Mouse (Mus musculus) left cerebral cortex, postnatal 10 days (tissue): ENCODE results near the gene Vgll4. TPM values are rescaled to one million over a fixed set of nuclear protein-coding genes. Genes with fewer than 3 reads are reported as not detected.

ENCODE experiments used
- DNase-seq, 2 experiments: peaks; one replicate each; pipeline ENCODE4 v3.0.0; 2021 to 2022; ENCODE audit warnings: low spot score in 2 of 2, mixed read lengths in 1 of 2; ENCODE audit errors: extremely low spot score in 1 of 2
- intact Hi-C: fragments of 180-260 bp; cut with DNase I; formaldehyde crosslinking; loops from one replicate; pipeline ENCODE4 v1.15.1; 2025
- total RNA-seq, 2 experiments: library from RNA; stranded (reverse); gene quantifications; 2 replicates each; pipeline ENCODE4 v1.2.3; 2021

Vgll4 gene
- total RNA-seq, 2 experiments from 2014 or later, result 42.7 to 51.8 TPM

DNA sequence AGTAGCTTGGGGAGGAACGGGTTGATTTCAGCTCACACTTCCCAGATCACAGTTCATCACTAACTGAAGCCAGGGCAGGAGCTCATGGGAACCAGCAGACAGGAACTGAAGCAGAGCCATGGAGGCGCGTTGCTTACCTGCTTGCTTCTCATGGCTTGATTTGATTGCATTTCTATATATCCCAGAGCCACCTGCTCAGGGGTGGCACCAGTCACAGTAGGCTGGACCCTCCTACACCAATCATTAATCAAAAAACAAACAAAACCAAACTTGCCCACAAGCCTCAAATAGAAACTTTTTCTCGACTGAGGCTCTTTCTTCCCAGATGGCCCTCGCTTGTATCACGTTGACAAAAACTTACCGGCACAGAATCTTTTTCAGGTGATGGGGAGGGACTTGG lies 12.9 kb upstream of the Vgll4 start:
- DNase-seq, result no peak
- intact Hi-C loops, result no loop called here

DNA sequence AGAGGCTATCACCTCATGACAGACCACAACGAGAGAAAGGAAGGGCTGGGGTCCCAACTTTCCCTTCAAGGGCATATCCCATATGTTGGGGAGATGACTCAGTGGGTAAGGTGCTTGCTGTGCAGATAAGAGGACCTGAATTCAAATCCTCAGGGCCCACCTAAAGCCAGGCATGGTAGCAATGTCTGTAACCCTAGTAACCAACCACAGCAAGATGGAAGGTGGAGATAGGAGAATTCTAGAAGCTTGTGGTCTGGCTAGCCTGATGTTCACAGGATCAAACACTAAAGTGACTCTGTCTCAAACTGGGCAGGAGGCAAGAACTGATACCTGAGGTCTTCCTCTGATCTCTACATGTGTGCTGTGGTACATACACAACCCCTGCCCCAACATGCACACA lies 9.9 kb upstream of the Vgll4 start:
- no peak for DNase-seq
- intact Hi-C loops, result no loop called here

GRCm38 (mm10) chr6:114976915-114977419 lies 7.2 kb upstream of the Vgll4 start:
- peak; percentile 66 to 79 for DNase-seq
- intact Hi-C loops, result no loop called here

GRCm38 (mm10) chr6:114974331-114974730 lies 4.5 kb upstream of the Vgll4 start:
- DNase-seq, result no peak
- intact Hi-C loops, result no loop called here

GRCm38 (mm10) chr6:114972988-114973387 lies 3.2 kb upstream of the Vgll4 start:
- intact Hi-C loops, result no loop called here
- no peak for DNase-seq

GRCm38 (mm10) chr6:114970895-114971294 lies 1.1 kb upstream of the Vgll4 start:
- no peak for DNase-seq
- intact Hi-C loops, result no loop called here

DNA sequence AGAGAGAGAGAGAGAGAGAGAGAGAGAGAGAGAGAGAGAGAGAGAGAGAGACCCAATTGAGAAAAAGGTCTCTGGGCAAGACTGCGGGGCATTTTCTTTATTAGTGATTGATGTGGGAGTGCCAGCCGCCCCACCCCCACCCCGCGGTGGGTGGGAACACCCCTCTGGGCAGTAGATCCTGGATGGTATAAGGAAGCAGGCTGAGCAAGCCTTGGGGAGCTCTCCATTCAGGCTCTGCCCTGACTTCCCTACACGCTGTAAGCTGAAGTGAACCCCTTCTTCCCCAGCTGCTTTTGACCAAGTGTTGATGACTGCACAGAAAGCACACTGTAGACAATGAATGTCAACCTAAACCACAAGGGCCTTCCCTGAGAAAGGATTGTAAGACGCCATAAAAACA lies 592 bp upstream of the Vgll4 start:
- intact Hi-C loops, result no loop called here

GRCm38 (mm10) chr6:114968361-114969212 lies 1.2 kb downstream of the Vgll4 start:
- peak; percentile 76 to 89 for DNase-seq
- intact Hi-C loops, result loop anchor here (5.0 kb wide), 1 partner anchor 36 kb away; no protein-coding TSS in a partner anchor

More for the DNA sequence above, 592 bp upstream of the Vgll4 start:
- DNase-seq, result no peak

GRCm38 (mm10) chr6:114967623-114968022 lies 2.2 kb downstream of the Vgll4 start:
- intact Hi-C loops, result loop anchor here (5.0 kb wide), 1 partner anchor 35 kb away; no protein-coding TSS in a partner anchor
- no peak for DNase-seq

DNA sequence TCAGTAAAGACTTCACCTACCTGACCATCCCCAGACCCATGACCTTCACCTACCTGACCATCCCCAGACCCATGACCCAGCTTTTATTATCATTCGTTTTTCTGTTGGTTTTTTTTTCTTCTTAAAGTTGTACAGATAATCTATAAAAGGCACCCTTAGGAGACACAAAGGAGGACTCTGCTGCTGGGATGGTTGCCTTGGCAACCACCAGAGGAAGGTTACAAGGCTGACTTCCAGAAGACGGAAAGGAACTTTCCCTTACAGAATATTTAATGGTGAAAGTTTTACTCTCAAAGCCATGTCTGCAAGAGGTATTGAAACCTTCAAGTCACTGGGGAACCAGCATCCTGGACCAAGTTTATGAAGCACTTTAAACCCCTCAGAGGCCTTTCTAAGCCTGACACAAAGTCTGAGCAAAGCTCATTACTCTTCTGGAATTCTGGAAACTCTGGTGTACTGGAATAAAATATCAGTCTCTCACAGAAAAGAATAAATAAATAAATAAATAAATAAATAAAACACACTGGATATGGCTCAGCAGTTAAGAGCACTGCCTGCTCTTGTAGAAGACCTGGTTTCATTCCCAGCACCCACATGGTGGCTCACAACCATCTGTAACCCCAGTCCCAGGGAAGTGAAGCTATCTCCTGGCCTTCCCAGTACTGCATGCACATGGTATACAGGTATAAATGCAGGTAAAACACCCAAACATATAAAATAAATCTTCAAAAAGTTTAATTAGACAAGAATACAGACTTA lies 3.2 kb downstream of the Vgll4 start:
- no peak for DNase-seq
- intact Hi-C loops, result loop anchor here (5.0 kb wide), 1 partner anchor 34 kb away; no protein-coding TSS in a partner anchor

DNA sequence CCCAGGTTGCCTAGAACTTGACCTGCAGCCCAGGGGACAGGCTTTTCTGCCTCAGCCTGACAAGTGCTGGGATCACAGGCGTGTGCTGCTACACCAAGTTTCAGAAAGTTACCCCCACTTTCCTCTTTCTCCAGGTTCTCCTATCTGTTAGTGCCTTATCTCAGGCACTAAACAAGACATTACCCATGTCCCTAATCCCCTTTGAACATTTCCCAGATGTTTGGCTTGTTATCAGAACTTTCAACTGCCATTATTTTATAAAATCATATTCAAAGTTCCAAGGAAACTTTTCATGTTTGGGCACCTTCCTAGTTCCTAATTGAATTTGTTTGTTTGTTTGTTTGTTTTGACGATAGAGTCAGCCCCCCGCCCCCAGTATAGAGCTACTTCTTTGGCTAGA lies 4.0 kb downstream of the Vgll4 start:
- no peak for DNase-seq
- intact Hi-C loops, result loop anchor here (5.0 kb wide), 1 partner anchor 34 kb away; no protein-coding TSS in a partner anchor

GRCm38 (mm10) chr6:114965396-114965795 lies 4.4 kb downstream of the Vgll4 start:
- intact Hi-C loops, result loop anchor here (5.0 kb wide), 1 partner anchor 33 kb away; no protein-coding TSS in a partner anchor
- DNase-seq, result no peak

GRCm38 (mm10) chr6:114964235-114964634 lies 5.6 kb downstream of the Vgll4 start:
- intact Hi-C loops, result no loop called here

DNA sequence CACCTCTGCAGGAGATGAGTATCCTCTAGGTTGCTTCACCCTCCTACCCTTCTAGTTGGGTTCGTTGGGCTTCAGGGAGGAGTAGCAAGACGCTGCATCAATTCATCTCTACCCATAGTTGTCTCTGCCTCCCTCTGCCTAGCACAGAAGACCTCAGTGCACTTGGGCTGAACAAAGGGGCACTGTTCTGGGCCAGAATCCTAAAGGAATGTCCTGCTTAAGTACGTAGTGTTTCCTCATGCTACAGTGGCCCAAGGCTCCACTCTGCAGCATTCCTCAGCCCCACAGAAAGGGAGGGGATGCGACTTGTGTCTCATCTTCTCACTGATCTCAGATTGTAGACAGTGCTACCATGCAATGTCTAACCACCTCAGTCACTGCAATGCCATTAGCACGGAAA lies 6.2 kb downstream of the Vgll4 start:
- DNase-seq, result no peak
- intact Hi-C loops, result no loop called here

More at GRCm38 (mm10) chr6:114964235-114964634, 5.6 kb downstream of the Vgll4 start:
- no peak for DNase-seq

DNA sequence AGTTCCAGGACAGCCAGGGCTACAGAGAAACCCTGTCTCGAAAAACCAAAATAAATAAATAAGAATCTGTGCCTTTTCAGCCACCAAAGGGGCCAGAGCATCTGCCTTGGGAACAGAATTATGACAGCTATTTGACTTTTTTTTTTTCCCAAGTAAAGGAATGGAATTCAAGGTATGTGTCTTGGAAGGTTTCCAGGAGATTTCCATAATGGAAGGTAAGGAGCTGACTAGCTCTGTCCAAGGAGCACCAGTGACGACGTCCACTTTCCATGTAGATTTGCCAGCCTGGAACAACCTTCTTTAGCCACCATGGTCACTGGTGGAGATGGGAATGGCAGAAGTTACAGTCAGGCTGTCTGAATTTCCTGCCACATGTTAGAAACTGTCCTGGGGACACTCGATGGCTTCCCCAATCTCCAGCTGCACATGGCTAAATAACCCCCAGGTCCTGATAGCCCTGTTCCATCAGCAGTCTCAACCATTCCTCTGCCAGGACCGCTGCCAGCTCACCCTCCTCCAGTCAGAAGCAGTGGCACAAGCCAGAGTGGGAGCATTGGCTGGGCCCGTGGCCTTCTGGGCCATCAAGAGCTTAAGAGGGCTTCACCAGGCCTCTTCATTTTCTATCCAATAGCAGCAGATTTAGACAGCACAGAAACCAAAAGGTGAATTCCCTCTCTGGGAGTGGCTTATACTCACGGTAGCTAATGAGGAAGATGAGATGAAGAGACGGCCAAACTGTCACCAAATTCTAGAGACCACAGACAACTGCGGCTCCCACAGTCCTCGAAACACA lies 8.3 kb downstream of the Vgll4 start:
- intact Hi-C loops, result no loop called here
- DNase-seq, result no peak

DNA sequence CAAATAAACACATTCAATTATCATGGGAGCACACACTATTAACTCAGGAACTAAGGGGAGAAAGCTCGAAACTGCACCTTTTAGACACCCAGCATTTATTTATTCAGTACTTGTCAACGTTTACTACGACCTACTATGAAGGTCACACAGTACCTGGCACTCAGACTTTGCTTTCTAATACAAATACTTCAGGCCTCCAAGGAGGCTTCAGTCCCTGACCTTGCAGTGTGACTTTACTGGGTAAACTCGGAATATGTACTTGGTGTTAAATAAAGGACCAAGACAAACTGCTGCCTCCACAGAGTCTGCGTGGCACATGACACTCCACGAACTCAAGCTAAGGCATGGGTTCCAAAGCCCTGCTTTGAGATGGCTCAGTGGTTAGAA lies 10.8 kb downstream of the Vgll4 start:
- intact Hi-C loops, result no loop called here
- DNase-seq, result no peak

DNA sequence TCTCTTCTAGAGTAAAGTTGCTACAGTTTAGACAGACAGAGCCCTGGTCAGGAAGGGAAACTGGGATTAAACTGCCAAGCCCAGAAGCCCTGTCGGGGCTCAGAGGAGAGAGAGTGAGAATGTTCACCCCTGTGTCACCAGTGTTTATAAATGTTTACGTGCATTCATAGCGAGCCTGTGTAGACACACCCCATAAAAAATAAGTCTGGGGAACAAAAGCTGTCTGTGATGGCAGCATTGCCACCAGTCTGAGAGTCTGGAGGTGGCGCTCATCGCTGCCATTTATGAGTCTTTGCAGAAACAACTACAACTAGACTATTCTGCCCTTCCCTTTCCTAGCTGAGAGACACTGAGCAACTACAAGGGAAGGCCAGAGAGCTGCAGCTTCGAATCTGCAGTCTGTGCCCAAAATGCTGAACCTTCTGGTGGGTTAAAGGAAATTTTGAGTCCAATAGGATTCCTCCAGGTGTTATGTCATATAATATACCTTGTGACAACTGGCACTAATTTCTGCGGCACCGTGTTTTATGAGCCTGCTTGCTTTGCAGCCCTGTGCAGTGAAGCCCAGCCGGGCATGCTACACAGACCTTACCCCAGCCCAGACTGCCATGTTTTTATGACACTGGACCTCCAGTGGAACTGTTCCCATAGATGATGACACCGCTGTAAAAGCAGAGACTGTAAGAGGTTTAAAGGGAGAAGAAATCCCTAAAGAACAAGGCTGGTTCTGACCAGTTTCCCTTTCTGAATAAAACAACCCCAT lies 11.4 kb downstream of the Vgll4 start:
- no peak for DNase-seq
- intact Hi-C loops, result no loop called here

DNA sequence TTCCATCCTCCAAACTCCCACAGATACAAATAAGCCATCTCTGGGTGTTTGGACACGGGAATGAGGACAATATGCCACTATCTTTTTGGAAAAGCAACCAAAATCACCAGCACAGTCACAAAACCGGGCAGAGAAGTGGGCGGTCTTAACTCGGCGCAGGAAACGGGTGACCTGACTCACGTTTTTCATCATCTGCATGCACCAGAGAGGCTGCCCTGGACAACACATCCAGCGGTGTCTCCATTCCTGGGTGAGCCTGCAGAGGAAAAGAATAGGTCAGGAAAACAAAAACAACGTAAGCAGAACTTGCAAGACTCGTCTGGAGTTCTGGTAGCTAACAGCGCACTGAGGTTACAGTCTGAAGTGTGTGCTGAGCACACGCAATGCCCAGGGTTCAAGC lies 12.0 kb downstream of the Vgll4 start:
- no peak for DNase-seq
- intact Hi-C loops, result no loop called here
